Mouse (Mus musculus) testis, adult 2 months (tissue): ENCODE results near the gene Ebf3. TPM values are rescaled to one million over a fixed set of nuclear protein-coding genes. Genes with fewer than 3 reads are reported as not detected.

Experiments used
- H3K27ac ChIP-seq: fragments of 200-500 bp; 2 replicates; pipeline ENCODE4 v1.5.1; 2012; ENCODE audit warnings: low read depth, low read length; ENCODE audit not compliant: control insufficient read depth, insufficient read depth
- H3K27me3 ChIP-seq: fragments of 200-500 bp; 2 replicates; pipeline ENCODE4 v1.6.1; 2012; ENCODE audit warnings: mild to moderate bottlenecking, low read length, moderate library complexity; ENCODE audit not compliant: control insufficient read depth, insufficient read depth
- H3K36me3 ChIP-seq: fragments of 200-500 bp; 2 replicates; pipeline ENCODE4 v1.6.1; 2012; ENCODE audit warnings: mild to moderate bottlenecking, low read length; ENCODE audit not compliant: control insufficient read depth, insufficient read depth
- H3K4me1 ChIP-seq: fragments of 200-500 bp; 2 replicates; pipeline ENCODE4 v1.6.1; 2012; ENCODE audit warnings: low read length; ENCODE audit not compliant: control insufficient read depth, insufficient read depth
- H3K4me3 ChIP-seq: fragments of 200-500 bp; 2 replicates; pipeline ENCODE4 v1.5.1; 2012; ENCODE audit warnings: low read depth, mild to moderate bottlenecking, low read length, moderate library complexity, mixed read lengths; ENCODE audit not compliant: control insufficient read depth
- CTCF ChIP-seq: fragments of 200-500 bp; IDR thresholded peaks from 2 replicates; pipeline ENCODE4 v1.5.1; 2012; ENCODE audit warnings: low read depth, mild to moderate bottlenecking, inconsistent platforms, low read length, moderate library complexity; ENCODE audit not compliant: control insufficient read depth, insufficient read depth, insufficient replicate concordance
- POLR2A ChIP-seq: fragments of 200-500 bp; IDR thresholded peaks from 2 replicates; pipeline ENCODE4 v1.6.1; 2012; ENCODE audit warnings: low read depth, mild to moderate bottlenecking, inconsistent platforms, low read length, moderate library complexity; ENCODE audit not compliant: control insufficient read depth
- polyA plus RNA-seq: library from polyadenylated mRNA; depleted of rRNA; stranded (reverse); fragments of >200 nt; gene quantifications from 2 replicates; pipeline ENCODE4 v1.2.3, GENCODE M21; 2012

Ebf3 gene
- polyA plus RNA-seq, 1 experiment, result 3.1 TPM

- no peaks in the 10 kb centered on the region for H3K36me3 ChIP-seq
- no peak overlapping the region for H3K27ac ChIP-seq
- no peaks in the 10 kb centered on the region for H3K4me1 ChIP-seq
- TF ChIP-seq POLR2A, result no peak
- no peaks in the 10 kb centered on the region for H3K27me3 ChIP-seq
- no peak overlapping the region for H3K4me3 ChIP-seq
Measured at GRCm38 (mm10) chr7:137239542-137240133, 74.6 kb downstream of the Ebf3 start.

DNA sequence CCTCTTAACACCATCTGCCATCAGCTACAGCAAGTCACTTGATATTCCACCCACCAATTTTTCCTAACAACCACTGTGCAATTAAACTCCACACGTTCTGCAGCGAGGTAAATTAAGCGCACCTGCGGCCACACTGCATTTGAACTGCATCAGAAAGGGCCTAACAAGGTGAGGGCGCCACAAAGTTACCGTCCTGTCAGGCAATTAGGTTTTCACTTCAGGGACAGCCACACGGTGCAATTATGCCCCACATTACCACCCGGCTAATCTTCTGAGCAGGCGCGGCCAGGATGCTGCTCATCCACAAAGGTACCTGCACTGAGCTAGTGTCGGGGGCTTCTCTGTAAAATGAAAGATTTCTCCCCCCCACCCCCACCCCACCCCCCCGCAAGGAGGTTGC lies 76.8 kb downstream of the Ebf3 start:
- Histone ChIP-seq H3K27ac (no peak overlapping the region), H3K27me3 (no peaks in the 10 kb centered on the region), H3K4me1 (no peaks in the 10 kb centered on the region), H3K36me3 (no peaks in the 10 kb centered on the region), H3K4me3 (no peak overlapping the region)
- no peak for TF ChIP-seq CTCF
- no peak for TF ChIP-seq POLR2A

GRCm38 (mm10) chr7:137223823-137224222 lies 90.4 kb downstream of the Ebf3 start:
- H3K36me3 ChIP-seq, result no peaks in the 10 kb centered on the region
- H3K27ac ChIP-seq, result no peak overlapping the region
- no peaks in the 10 kb centered on the region for H3K27me3 ChIP-seq
- H3K4me1 ChIP-seq, result no peaks in the 10 kb centered on the region
- TF ChIP-seq POLR2A (no peak), CTCF (no peak)
- H3K4me3 ChIP-seq, result no peak overlapping the region

- TF ChIP-seq POLR2A (no peak), CTCF (no peak)
- Histone ChIP-seq H3K4me1 (no peaks in the 10 kb centered on the region), H3K27me3 (no peaks in the 10 kb centered on the region), H3K27ac (no peak overlapping the region), H3K4me3 (no peak overlapping the region), H3K36me3 (no peaks in the 10 kb centered on the region)
Measured at GRCm38 (mm10) chr7:137222831-137223505, 91.3 kb downstream of the Ebf3 start.

GRCm38 (mm10) chr7:137221599-137221998 lies 92.6 kb downstream of the Ebf3 start:
- no peaks in the 10 kb centered on the region for H3K4me1 ChIP-seq
- no peaks in the 10 kb centered on the region for H3K36me3 ChIP-seq
- H3K27me3 ChIP-seq, result no peaks in the 10 kb centered on the region

DNA sequence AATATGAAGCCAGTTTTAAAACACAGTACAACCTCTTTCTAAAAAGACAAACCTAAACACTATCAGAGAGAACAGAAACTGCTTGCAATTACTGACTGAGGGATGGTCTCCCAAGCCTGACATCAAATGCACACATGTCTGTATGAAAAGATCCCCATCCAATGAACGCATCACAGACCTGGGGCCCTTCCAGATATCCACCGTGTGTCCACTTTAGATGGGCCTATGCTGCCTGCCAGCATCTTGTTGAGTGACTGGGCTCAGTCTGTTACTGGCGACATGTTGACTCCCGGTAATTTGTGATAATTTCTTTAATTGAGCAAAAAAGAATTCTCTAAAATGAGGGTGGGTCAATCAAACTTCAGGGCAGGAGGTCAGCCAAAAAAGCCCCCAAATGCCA lies 93.8 kb downstream of the Ebf3 start:
- Histone ChIP-seq H3K27ac (no peak overlapping the region), H3K36me3 (no peaks in the 10 kb centered on the region), H3K27me3 (no peaks in the 10 kb centered on the region), H3K4me1 (no peaks in the 10 kb centered on the region), H3K4me3 (no peak overlapping the region)
- no peak for TF ChIP-seq POLR2A
- no peak for TF ChIP-seq CTCF

More at GRCm38 (mm10) chr7:137221599-137221998, 92.6 kb downstream of the Ebf3 start:
- Histone ChIP-seq H3K4me3 (no peak overlapping the region), H3K27ac (no peak overlapping the region)
- TF ChIP-seq POLR2A, result no peak
- TF ChIP-seq CTCF, result no peak

DNA sequence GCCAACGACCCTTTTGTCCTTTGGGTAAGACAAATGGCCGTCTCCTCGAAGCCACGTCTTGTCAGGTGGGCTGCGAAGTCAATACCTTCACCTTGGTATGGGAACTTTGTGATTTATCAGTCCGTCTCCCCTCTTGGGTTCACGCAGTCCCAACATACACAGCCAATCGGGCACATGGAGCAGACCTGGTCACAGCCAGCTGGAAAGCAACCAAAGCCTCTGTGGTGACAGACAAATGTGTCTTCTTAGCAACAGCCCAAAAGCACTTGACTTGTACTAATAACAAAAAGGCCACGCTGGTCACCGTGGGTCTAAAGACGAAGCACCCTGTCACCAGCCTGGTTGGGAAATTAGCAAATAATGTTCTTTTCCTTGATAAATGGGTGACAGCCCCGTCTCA lies 95.5 kb downstream of the Ebf3 start:
- no peaks in the 10 kb centered on the region for H3K36me3 ChIP-seq

DNA sequence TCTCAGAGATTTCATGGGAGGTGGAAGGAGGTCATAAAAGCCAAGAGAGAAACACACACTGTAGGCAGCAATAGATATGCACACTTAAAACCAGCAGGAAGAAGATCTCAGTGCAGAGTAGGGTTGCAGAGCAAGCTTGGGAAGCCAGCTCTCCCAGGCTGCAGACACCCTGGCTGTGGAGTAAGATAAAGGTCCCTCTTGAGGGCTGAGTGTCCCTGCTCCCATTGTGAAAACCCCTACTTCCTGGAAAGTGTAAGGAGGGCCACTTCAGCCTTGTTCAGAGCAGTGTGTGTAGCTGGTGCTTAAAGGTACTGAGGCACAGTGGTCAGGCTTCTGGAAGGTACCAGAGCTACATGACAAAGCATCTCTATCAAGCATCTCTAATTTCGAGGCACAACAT lies 100.8 kb downstream of the Ebf3 start:
- no peak overlapping the region for H3K27ac ChIP-seq
- no peak for TF ChIP-seq CTCF
- TF ChIP-seq POLR2A, result no peak
- H3K4me3 ChIP-seq, result no peak overlapping the region
- H3K4me1 ChIP-seq, result no peaks in the 10 kb centered on the region
- no peaks in the 10 kb centered on the region for H3K27me3 ChIP-seq
- no peaks in the 10 kb centered on the region for H3K36me3 ChIP-seq

More for the DNA sequence above, 95.5 kb downstream of the Ebf3 start:
- Histone ChIP-seq H3K4me1 (no peaks in the 10 kb centered on the region), H3K27me3 (no peaks in the 10 kb centered on the region), H3K4me3 (no peak overlapping the region), H3K27ac (no peak overlapping the region)
- no peak for TF ChIP-seq POLR2A
- no peak for TF ChIP-seq CTCF
